Comparison of ENCODE assay signal across 9 mouse cellular contexts in genomic region chr8:117278668-117279132, GRCm38 (mm10). TPM values are rescaled to one million over a fixed set of nuclear protein-coding genes. Genes with fewer than 3 reads are reported as not detected.
DNase-seq lines count a peak whose midpoint lies in the region; ATAC-seq and TF ChIP-seq lines count a peak whose summit lies in the region.
"Had no signal": no experiment of that assay in that cellular context is flagged by ENCODE, and none has a peak within 500 bp of the region (broad histone marks: within the 10 kb centered on the region; RNA-seq: fewer than 3 reads in every experiment).

No protein-coding gene starts in this region.

- H3K36me3 ChIP-seq in neural tube, embryonic 11.5 days (ENCODE audit: control insufficient read depth, insufficient read depth, low read length), result no peaks in the 10 kb centered on the region
- H3K36me3 ChIP-seq in forebrain, embryonic 10.5 days (replicated peaks), result peaks cover 34% of the 10 kb centered on the region
- H3K36me3 ChIP-seq in limb, embryonic 10.5 days, result peaks cover 20% of the 10 kb centered on the region
- no peaks in the 10 kb centered on the region for H3K36me3 ChIP-seq in neural tube, embryonic 14.5 days (ENCODE audit: control insufficient read depth, insufficient read depth, low read length)
- H3K36me3 ChIP-seq in lung, postnatal 0 days (ENCODE audit: insufficient read depth, low read length), result no peaks in the 10 kb centered on the region

- H3K4me3 ChIP-seq in neural tube, embryonic 11.5 days (ENCODE audit: low read depth, low read length), result no peak overlapping the region
- H3K4me3 ChIP-seq in forebrain, embryonic 10.5 days, result peak overlapping the region; percentile 31
- H3K4me3 ChIP-seq in limb, embryonic 10.5 days, result no peak overlapping the region
- no peak overlapping the region for H3K4me3 ChIP-seq in neural tube, embryonic 14.5 days (ENCODE audit: low read depth, low read length)
- H3K4me3 ChIP-seq in lung, postnatal 0 days (ENCODE audit: low read depth, low read length), result no peak overlapping the region

- no peaks in the 10 kb centered on the region for H3K27me3 ChIP-seq in neural tube, embryonic 11.5 days (ENCODE audit: control insufficient read depth, insufficient read depth, low read length)
- no peaks in the 10 kb centered on the region for H3K27me3 ChIP-seq in forebrain, embryonic 10.5 days (ENCODE audit: poor library complexity, severe bottlenecking)
- H3K27me3 ChIP-seq in limb, embryonic 10.5 days (ENCODE audit: low read depth, poor library complexity, severe bottlenecking), result no peaks in the 10 kb centered on the region
- no peaks in the 10 kb centered on the region for H3K27me3 ChIP-seq in neural tube, embryonic 14.5 days (ENCODE audit: control insufficient read depth, insufficient read depth, low read length)
- H3K27me3 ChIP-seq in lung, postnatal 0 days (replicated peaks; ENCODE audit: insufficient read depth, low read length), result no peaks in the 10 kb centered on the region
- H3K27me3 ChIP-seq: Patski had no signal

- no peaks in the 10 kb centered on the region for H3K9me3 ChIP-seq in neural tube, embryonic 11.5 days (ENCODE audit: control insufficient read depth, low read length)
- no peaks in the 10 kb centered on the region; the same call in 1 of the 2 replicates for H3K9me3 ChIP-seq in forebrain, embryonic 10.5 days
- no peaks in the 10 kb centered on the region for H3K9me3 ChIP-seq in limb, embryonic 10.5 days (replicated peaks)
- H3K9me3 ChIP-seq in neural tube, embryonic 14.5 days (ENCODE audit: control insufficient read depth, low read length), result no peaks in the 10 kb centered on the region
- no peaks in the 10 kb centered on the region for H3K9me3 ChIP-seq in lung, postnatal 0 days (ENCODE audit: low read length)

- H3K9ac ChIP-seq in neural tube, embryonic 11.5 days (ENCODE audit: low read length), result 0 out of 2 replicates have a peak overlapping the region, but pooled peaks have one; percentile 22
- H3K9ac ChIP-seq in neural tube, embryonic 14.5 days (replicated peaks; ENCODE audit: low read depth, low read length), result no peak overlapping the region
- no peak overlapping the region for H3K9ac ChIP-seq in lung, postnatal 0 days (replicated peaks; ENCODE audit: low read depth)

- H3K27ac ChIP-seq in neural tube, embryonic 11.5 days (ENCODE audit: low read depth, low read length), result peak overlapping the region; percentile 65
- peak overlapping the region; percentile 80 for H3K27ac ChIP-seq in forebrain, embryonic 10.5 days
- H3K27ac ChIP-seq in limb, embryonic 10.5 days, result peak overlapping the region; percentile 38; the same call in 1 of the 2 replicates
- peak overlapping the region; percentile 66 for H3K27ac ChIP-seq in neural tube, embryonic 14.5 days (ENCODE audit: low read depth, low read length)
- H3K27ac ChIP-seq in lung, postnatal 0 days (ENCODE audit: low read length), result no peak overlapping the region

- peaks cover 20% of the 10 kb centered on the region for H3K4me1 ChIP-seq in neural tube, embryonic 11.5 days (ENCODE audit: control insufficient read depth, insufficient read depth, low read length)
- H3K4me1 ChIP-seq in forebrain, embryonic 10.5 days, result peaks cover 62% of the 10 kb centered on the region
- H3K4me1 ChIP-seq in limb, embryonic 10.5 days, result peaks cover 49% of the 10 kb centered on the region
- H3K4me1 ChIP-seq in neural tube, embryonic 14.5 days (ENCODE audit: control insufficient read depth, insufficient read depth, low read length), result peaks cover 38% of the 10 kb centered on the region
- H3K4me1 ChIP-seq in lung, postnatal 0 days (ENCODE audit: insufficient read depth, low read depth, low read length), result peaks cover 19% of the 10 kb centered on the region; the same call in 1 of the 2 replicates

- 42% methylated on average over 20 of the region's 20 CpGs for WGBS in neural tube, embryonic 11.5 days
- WGBS in forebrain, embryonic 10.5 days, result 37% methylated on average over 20 of the region's 20 CpGs
- WGBS in limb, embryonic 10.5 days, result 88% methylated on average over 20 of the region's 20 CpGs
- 17% methylated on average over 20 of the region's 20 CpGs for WGBS in neural tube, embryonic 14.5 days
- 68% methylated on average over 20 of the region's 20 CpGs for WGBS in lung, postnatal 0 days

- peak; percentile 54 for DNase-seq in neural tube, embryonic 11.5 days (ENCODE audit: low spot score)
- no peak for DNase-seq in neural tube, embryonic 10.5 days (ENCODE audit: extremely low spot score, low spot score)
- DNase-seq in forebrain, embryonic 10.5 days (ENCODE audit: extremely low spot score, low spot score), result peak; percentile 35
- DNase-seq in limb, embryonic 10.5 days (ENCODE audit: low spot score), result no peak
- DNase-seq in testis, postnatal 14 days (ENCODE audit: low spot score), result no peak
- no peak for DNase-seq in lung, postnatal 0 days (ENCODE audit: low spot score)
- DNase-seq in kidney, postnatal 4 days, result no peak

- peak overlapping the region; percentile 28 for H3K4me2 ChIP-seq in neural tube, embryonic 11.5 days (ENCODE audit: low read depth)
- H3K4me2 ChIP-seq in neural tube, embryonic 14.5 days (ENCODE audit: low read depth, low read length), result peak overlapping the region; percentile 18; the same call in 1 of the 2 replicates
- no peak overlapping the region for H3K4me2 ChIP-seq in lung, postnatal 0 days (replicated peaks; ENCODE audit: low read depth, low read length)

- ATAC-seq in neural tube, embryonic 11.5 days (ENCODE audit: insufficient read depth, low FRiP score, low TSS enrichment), result 0 out of 2 replicates have a peak, but pooled peaks have one; percentile 29
- peak; percentile 45; the same call in 1 of the 2 replicates for ATAC-seq in neural tube, embryonic 14.5 days (ENCODE audit: low read depth)
- no peak for ATAC-seq in lung, postnatal 0 days
- ATAC-seq: Patski had no signal

- TF ChIP-seq EP300 in lung, postnatal 0 days (IDR thresholded peaks at IDR 0.05), result no peak

- no peak for TF ChIP-seq CTCF in lung, postnatal 0 days (IDR thresholded peaks at IDR 0.05)

RNA-seq across cellular contexts. Expression of gene Cmip, which starts 21.8 kb away (rescaled TPM):
- polyA plus RNA-seq in neural tube, embryonic 11.5 days (2014; fragmentation: Nextera tagmentation; extraction: Ambion mirVana), result 52.2 and 56.7 TPM in 2 replicates
- 8.0 and 9.8 TPM in 2 replicates for polyA plus RNA-seq in forebrain, embryonic 10.5 days (2016; fragmentation: Nextera tagmentation; extraction: Ambion mirVana)
- 7.6 and 8.2 TPM in 2 replicates for polyA plus RNA-seq in limb, embryonic 10.5 days (2016; fragmentation: Nextera tagmentation; extraction: Ambion mirVana)
- 135 and 144 TPM in 2 replicates for polyA plus RNA-seq in neural tube, embryonic 14.5 days (2014; fragmentation: Nextera tagmentation; extraction: Ambion mirVana)
- 27.6 and 29.6 TPM in 2 replicates for polyA plus RNA-seq in lung, postnatal 0 days (2015; fragmentation: Nextera tagmentation; extraction: Ambion mirVana)

Comparison
In these comparisons a context has a peak if more than half of its experiments do, and no peak if none do; other contexts are left out.
1. DNase-seq: peak in neural tube, embryonic 11.5 days (single experiment) and forebrain, embryonic 10.5 days (single experiment); none in neural tube, embryonic 10.5 days (single experiment), limb, embryonic 10.5 days (single experiment), testis, postnatal 14 days (single experiment), lung, postnatal 0 days (single experiment) and kidney, postnatal 4 days (0 of 2).